Mouse (Mus musculus) MEL (cell line): ENCODE results near the gene Itga9.

Experiments used
- CTCF ChIP-seq, 3 experiments: IDR thresholded peaks in 2 of 3; conservative IDR thresholded peaks in 1 of 3; 2 replicates each; pipeline ENCODE4 v1.5.1; 2011 to 2012; ENCODE audit warnings: low read length in 3 of 3, low read depth in 2 of 3, mild to moderate bottlenecking in 2 of 3, improper control_type of control experiment in 1 of 3, inconsistent platforms in 1 of 3, mixed read lengths in 1 of 3, moderate library complexity in 1 of 3; ENCODE audit not compliant: control insufficient read depth in 1 of 3, insufficient read depth in 1 of 3, poor library complexity in 1 of 3, severe bottlenecking in 1 of 3
- GATA1 ChIP-seq: IDR thresholded peaks from 2 replicates; pipeline ENCODE4 v1.6.1; 2011; ENCODE audit warnings: low read depth, low read length, improper control_type of control experiment
- NELFE ChIP-seq: IDR thresholded peaks from 2 replicates; pipeline ENCODE4 v1.6.1; 2011; ENCODE audit warnings: low read depth, low read length, improper control_type of control experiment
- USF2 ChIP-seq, 2 experiments: IDR thresholded peaks; 2 replicates each; pipeline ENCODE4 v1.6.1; 2011 to 2012; ENCODE audit warnings: improper control_type of control experiment in 2 of 2, low read length in 2 of 2, borderline replicate concordance in 1 of 2, inconsistent platforms in 1 of 2, low read depth in 1 of 2, mild to moderate bottlenecking in 1 of 2; ENCODE audit not compliant: insufficient read depth in 1 of 2

GRCm38 (mm10) chr9:118683507-118683906 is 77.0 kb downstream of the Itga9 start:
- TF ChIP-seq GATA1 (peak; percentile 37; the same call in 1 of the 2 replicates), CTCF (IDR thresholded peaks at IDR 0.05 in 2 of 3, conservative IDR thresholded peaks at IDR 0.05 in 1 of 3; ENCODE audit: control insufficient read depth in 1 of 3, insufficient read depth in 1 of 3, low read depth in 2 of 3, low read length in 3 of 3, poor library complexity in 1 of 3, severe bottlenecking in 1 of 3) (no peak), NELFE (no peak), USF2 (IDR thresholded peaks at IDR 0.05; ENCODE audit: borderline replicate concordance in 1 of 2, insufficient read depth in 1 of 2, low read depth in 1 of 2, low read length in 2 of 2) (no peak)
